Mouse (Mus musculus): ENCODE measurements around the gene Zc2hc1c.

DNA sequence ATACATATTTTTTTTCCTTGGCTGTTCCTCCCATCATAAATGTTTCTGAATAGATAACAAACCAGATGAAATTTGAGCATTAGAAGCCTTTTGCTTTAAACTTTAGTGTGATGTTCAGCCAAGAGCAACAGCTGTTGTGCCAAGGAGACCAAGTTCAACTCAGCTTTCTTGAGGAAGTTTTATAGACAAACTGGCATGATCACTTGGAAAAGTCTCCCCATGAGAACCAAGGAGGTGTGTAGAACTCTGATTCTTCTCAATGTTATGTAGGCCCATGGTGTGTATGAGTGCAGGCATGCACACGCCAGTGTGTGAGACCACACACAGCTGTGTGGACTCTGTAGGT is 10.4 kb downstream of the Zc2hc1c start:
- TF ChIP-seq CTCF (IDR thresholded peaks at IDR 0.05; ENCODE audit: borderline replicate concordance, insufficient read depth, low read depth, low read length), result no peak
- no peak for TF ChIP-seq POLR2A (IDR thresholded peaks at IDR 0.05; ENCODE audit: borderline replicate concordance, insufficient read depth, low read length)
